Mouse (Mus musculus) embryo, embryonic 10 days (tissue): ENCODE results near the gene Gm8369.
"Not testable (repeated sequence)": the region's sequence is repeated elsewhere in the genome, so short reads cannot be mapped to it uniquely, and the experiment has no call there.

Source experiments
- DNase-seq: peaks from one replicate; pipeline ENCODE4 v3.0.0-alpha.2; 2015; ENCODE audit warnings: low spot score

Gene Gm8369

GRCm38 (mm10) chr19:11485746-11486145 is at the start of gene Gm8369:
TSS of gene Gm8369 (plus strand) at chr19:11485938.
- no peak for DNase-seq

GRCm38 (mm10) chr19:11443338-11443737 is 42.4 kb upstream of the Gm8369 start, which contains the start of gene Ms4a4b:
TSS of gene Ms4a4b (plus strand) at chr19:11443553.
- no peak for DNase-seq

GRCm38 (mm10) chr19:11443964-11444363 is 41.8 kb upstream of the Gm8369 start:
- DNase-seq, result no peak

GRCm38 (mm10) chr19:11447238-11447637 is 38.5 kb upstream of the Gm8369 start:
- DNase-seq, result no peak

- DNase-seq, result not testable (repeated sequence)
Measured at GRCm38 (mm10) chr19:11459041-11459440, 26.7 kb upstream of the Gm8369 start.

- DNase-seq, result not testable (repeated sequence)
Measured at GRCm38 (mm10) chr19:11464795-11465194, 20.9 kb upstream of the Gm8369 start.

GRCm38 (mm10) chr19:11466471-11466870 is 19.3 kb upstream of the Gm8369 start:
- no peak for DNase-seq

- DNase-seq, result not testable (repeated sequence)
Measured at GRCm38 (mm10) chr19:11468361-11468760, 17.4 kb upstream of the Gm8369 start.

GRCm38 (mm10) chr19:11469215-11469614 is 16.5 kb upstream of the Gm8369 start, which contains the start of gene Ms4a6c:
TSS of gene Ms4a6c (plus strand) at chr19:11469366.
- DNase-seq, result not testable (repeated sequence)

- DNase-seq, result no peak
Measured at GRCm38 (mm10) chr19:11479714-11480113, 6.0 kb upstream of the Gm8369 start.

GRCm38 (mm10) chr19:11482684-11483083 is 3.1 kb upstream of the Gm8369 start:
- no peak for DNase-seq

GRCm38 (mm10) chr19:11483941-11484340 is 1.8 kb upstream of the Gm8369 start:
- no peak for DNase-seq

GRCm38 (mm10) chr19:11484388-11484787 is 1.4 kb upstream of the Gm8369 start:
- DNase-seq, result no peak

GRCm38 (mm10) chr19:11485266-11485665 is 472 bp upstream of the Gm8369 start:
- no peak for DNase-seq

- DNase-seq, result no peak
Measured at GRCm38 (mm10) chr19:11486599-11486998, 861 bp downstream of the Gm8369 start.

- DNase-seq, result no peak
Measured at GRCm38 (mm10) chr19:11491406-11492189, 5.9 kb downstream of the Gm8369 start.

GRCm38 (mm10) chr19:11492671-11493070 is 6.9 kb downstream of the Gm8369 start:
- no peak for DNase-seq

- no peak for DNase-seq
Measured at GRCm38 (mm10) chr19:11494519-11494918, 8.8 kb downstream of the Gm8369 start.

GRCm38 (mm10) chr19:11496361-11496760 is 10.6 kb downstream of the Gm8369 start:
- DNase-seq, result no peak

GRCm38 (mm10) chr19:11497300-11497699 is 11.6 kb downstream of the Gm8369 start:
- not testable (repeated sequence) for DNase-seq

GRCm38 (mm10) chr19:11500796-11501195 is 15.1 kb downstream of the Gm8369 start:
- no peak for DNase-seq

GRCm38 (mm10) chr19:11501326-11501725 is 15.6 kb downstream of the Gm8369 start:
- no peak for DNase-seq

- no peak for DNase-seq
Measured at GRCm38 (mm10) chr19:11504857-11505256, 19.1 kb downstream of the Gm8369 start.

GRCm38 (mm10) chr19:11513458-11513857 is 27.7 kb downstream of the Gm8369 start:
- no peak for DNase-seq
